Mouse (Mus musculus) cortical plate, adult 2 months (tissue): ENCODE data around the gene Setd3. TPM values are rescaled to one million over a fixed set of nuclear protein-coding genes. Genes with fewer than 3 reads are reported as not detected.
A peak's percentile ranks its signal among the peaks of the same experiment; 100 is the strongest.

Experiments used
- H3K27ac ChIP-seq: fragments of 200-500 bp; 2 replicates; pipeline ENCODE4 v1.5.1; 2012; ENCODE audit warnings: low read length, control low read depth, inconsistent platforms; ENCODE audit not compliant: insufficient read depth
- H3K4me1 ChIP-seq: fragments of 200-500 bp; 2 replicates; pipeline ENCODE4 v1.6.1; 2011; ENCODE audit warnings: low read length; ENCODE audit not compliant: control insufficient read depth, insufficient read depth
- H3K4me3 ChIP-seq: fragments of 200-500 bp; 2 replicates; pipeline ENCODE4 v1.5.1; 2011; ENCODE audit warnings: mild to moderate bottlenecking, low read length, control low read depth; ENCODE audit not compliant: insufficient read depth
- CTCF ChIP-seq: fragments of 200-500 bp; IDR thresholded peaks from 2 replicates; pipeline ENCODE4 v1.5.1; 2011; ENCODE audit warnings: mild to moderate bottlenecking, control low read depth, low read length; ENCODE audit not compliant: insufficient read depth; ENCODE audit errors: extremely low read depth
- POLR2A ChIP-seq: fragments of 200-500 bp; IDR thresholded peaks from 2 replicates; pipeline ENCODE4 v1.6.1; 2011; ENCODE audit warnings: mild to moderate bottlenecking, low read length, control low read depth; ENCODE audit not compliant: insufficient read depth; ENCODE audit errors: extremely low read depth
- polyA plus RNA-seq: library from polyadenylated mRNA; depleted of rRNA; stranded (reverse); fragments of >200 nt; gene quantifications from 2 replicates; pipeline ENCODE4 v1.2.3, GENCODE M21; 2012; rRNA removed

Gene Setd3
- polyA plus RNA-seq, result 107 and 110 TPM in 2 replicates

GRCm38 (mm10) chr12:108179246-108179320 lies at the start of gene Setd3:
Gene Setd3 (minus strand): TSS chr12:108179314.
- Histone ChIP-seq H3K4me3 (peak within 1 kb of the TSS; percentile 93), H3K27ac (peak within 1 kb of the TSS; percentile 99), H3K4me1 (peaks cover 5% of the 10 kb centered on the region; the same call in 1 of the 2 replicates)
- TF ChIP-seq CTCF (no peak), POLR2A (no peak)

- no peak for TF ChIP-seq CTCF
- TF ChIP-seq POLR2A, result no peak
- H3K27ac ChIP-seq, result no peak overlapping the region
- no peak overlapping the region for H3K4me3 ChIP-seq
- H3K4me1 ChIP-seq, result 0 out of 2 replicates have a peak, but pooled peaks cover 2% of the 10 kb centered on the region
Observed at GRCm38 (mm10) chr12:108227527-108227926, 48.4 kb upstream of the Setd3 start.

- TF ChIP-seq POLR2A (no peak), CTCF (no peak)
- Histone ChIP-seq H3K4me1 (0 out of 2 replicates have a peak, but pooled peaks cover 1% of the 10 kb centered on the region), H3K27ac (no peak overlapping the region), H3K4me3 (no peak overlapping the region)
Observed at GRCm38 (mm10) chr12:108226941-108227340, 47.8 kb upstream of the Setd3 start.

- TF ChIP-seq CTCF (no peak), POLR2A (no peak)
- Histone ChIP-seq H3K27ac (no peak overlapping the region), H3K4me3 (no peak overlapping the region), H3K4me1 (no peaks in the 10 kb centered on the region)
Observed at GRCm38 (mm10) chr12:108226216-108226615, 47.1 kb upstream of the Setd3 start.

- TF ChIP-seq CTCF (no peak), POLR2A (no peak)
- H3K27ac ChIP-seq, result no peak overlapping the region
- no peak overlapping the region for H3K4me3 ChIP-seq
- 0 out of 2 replicates have a peak, but pooled peaks cover 2% of the 10 kb centered on the region for H3K4me1 ChIP-seq
Observed at GRCm38 (mm10) chr12:108225781-108226180, 46.7 kb upstream of the Setd3 start.

- Histone ChIP-seq H3K27ac (no peak overlapping the region), H3K4me1 (peaks cover 2% of the 10 kb centered on the region; the same call in 1 of the 2 replicates), H3K4me3 (no peak overlapping the region)
- TF ChIP-seq POLR2A, result no peak
- TF ChIP-seq CTCF, result no peak
Observed at GRCm38 (mm10) chr12:108223357-108223756, 44.2 kb upstream of the Setd3 start.

- Histone ChIP-seq H3K4me3 (no peak overlapping the region), H3K4me1 (peaks cover 2% of the 10 kb centered on the region; the same call in 1 of the 2 replicates), H3K27ac (no peak overlapping the region)
- no peak for TF ChIP-seq POLR2A
Observed at GRCm38 (mm10) chr12:108221712-108222111, 42.6 kb upstream of the Setd3 start.

GRCm38 (mm10) chr12:108221206-108221605 lies 42.1 kb upstream of the Setd3 start:
- Histone ChIP-seq H3K27ac (no peak overlapping the region), H3K4me3 (no peak overlapping the region), H3K4me1 (peaks cover 2% of the 10 kb centered on the region; the same call in 1 of the 2 replicates)
- TF ChIP-seq CTCF (no peak), POLR2A (no peak)

- TF ChIP-seq POLR2A (no peak), CTCF (no peak)
- peaks cover 2% of the 10 kb centered on the region; the same call in 1 of the 2 replicates for H3K4me1 ChIP-seq
- H3K4me3 ChIP-seq, result no peak overlapping the region
- H3K27ac ChIP-seq, result no peak overlapping the region
Observed at GRCm38 (mm10) chr12:108220621-108221020, 41.5 kb upstream of the Setd3 start.

- no peak overlapping the region for H3K27ac ChIP-seq
Observed at GRCm38 (mm10) chr12:108219825-108220616, 40.9 kb upstream of the Setd3 start.

GRCm38 (mm10) chr12:108219163-108219562 lies 40.0 kb upstream of the Setd3 start:
- peaks cover 2% of the 10 kb centered on the region; the same call in 1 of the 2 replicates for H3K4me1 ChIP-seq
- H3K27ac ChIP-seq, result no peak overlapping the region
- H3K4me3 ChIP-seq, result no peak overlapping the region
- TF ChIP-seq CTCF, result no peak
- TF ChIP-seq POLR2A, result no peak

More at GRCm38 (mm10) chr12:108219825-108220616, 40.9 kb upstream of the Setd3 start:
- TF ChIP-seq POLR2A (no peak), CTCF (no peak)
- Histone ChIP-seq H3K4me3 (no peak overlapping the region), H3K4me1 (peaks cover 2% of the 10 kb centered on the region; the same call in 1 of the 2 replicates)
